Mouse (Mus musculus) kidney, postnatal 36 days (tissue): ENCODE measurements at regions not wholly inside any gene's neighbourhood (a gene's known extent, or its start where the extent isn't known, plus 50 kb on each side); places are given as distances from the start of the nearest gene placed in this dataset.

Source experiments
- DNase-seq, 2 experiments: peaks; one replicate each; pipeline ENCODE4 v3.0.0; 2021 to 2022; ENCODE audit warnings: mixed read lengths in 2 of 2

DNA sequence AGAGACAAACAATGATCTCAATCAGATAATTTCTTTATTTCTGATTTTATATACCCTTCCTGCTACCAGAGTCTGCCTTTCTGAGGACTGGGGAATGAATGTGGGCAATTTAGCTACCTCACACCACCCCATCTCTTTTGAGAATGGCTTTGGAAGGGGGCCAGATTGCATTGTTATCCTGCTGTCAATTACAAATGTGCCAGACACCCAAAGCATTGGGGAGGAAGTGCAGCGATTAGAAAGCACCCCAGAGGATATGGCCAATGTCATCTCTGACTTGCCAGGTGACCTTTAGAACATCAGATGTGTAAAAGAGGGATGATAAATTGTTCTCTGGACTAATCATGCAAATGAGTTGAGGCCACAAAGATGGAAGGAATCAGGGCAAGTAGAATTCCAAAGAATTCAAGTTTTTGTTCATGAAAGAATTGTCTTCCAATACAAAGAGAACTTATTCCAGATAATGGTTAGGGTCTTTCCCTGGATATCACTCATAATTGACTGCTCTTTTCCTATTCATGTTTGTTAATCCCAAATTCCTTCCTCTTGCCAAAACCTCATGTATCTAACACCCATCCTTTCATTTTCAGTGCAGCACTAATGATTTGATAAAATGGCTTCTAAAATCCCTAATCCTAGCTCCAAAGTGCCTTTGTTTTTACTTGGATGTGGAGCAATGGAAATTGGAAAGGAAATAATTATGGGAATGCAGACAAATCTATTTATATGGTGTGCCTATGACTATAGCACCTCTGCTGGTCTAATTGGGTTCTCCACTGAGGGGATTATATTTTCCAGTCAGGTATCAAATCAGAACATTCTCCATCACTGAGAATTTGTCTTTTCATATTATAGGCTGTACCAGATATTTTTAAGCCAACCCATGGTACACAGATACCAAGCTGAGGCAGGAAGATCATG is 89.1 kb upstream of the Chl1 start:
- DNase-seq = no peak

DNA sequence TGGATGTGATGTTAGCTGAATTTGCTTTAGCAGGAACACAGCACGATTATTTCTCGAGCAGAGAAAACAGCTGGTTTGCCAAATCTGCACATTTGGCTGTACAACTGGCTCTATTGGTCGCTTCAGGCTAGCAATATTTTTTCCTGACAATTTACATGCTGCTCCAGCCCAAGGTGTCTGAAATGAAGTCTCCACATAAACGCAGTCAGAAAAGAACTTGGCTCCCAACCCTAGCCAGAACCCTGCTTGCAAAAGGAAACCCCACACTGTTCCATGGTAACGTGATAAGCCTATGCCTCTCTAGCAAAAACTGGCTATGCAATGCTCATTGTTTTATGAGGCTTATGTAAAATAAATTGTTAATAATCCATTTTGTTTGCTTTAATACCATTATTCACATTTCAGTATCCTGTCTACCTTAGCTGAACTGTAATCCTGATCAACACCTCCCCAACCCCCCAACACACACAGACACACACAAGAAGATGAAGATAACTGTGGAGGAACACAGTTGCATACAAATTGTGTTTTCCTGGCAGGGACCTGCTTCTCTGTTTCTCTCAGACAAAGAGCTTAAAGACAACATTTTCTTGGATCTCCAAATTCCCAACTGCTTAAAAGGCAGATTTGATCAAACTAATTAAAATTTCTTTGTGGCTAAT is 79.3 kb upstream of the Chl1 start:
- no peak for DNase-seq

- no peak for DNase-seq
Measured at GRCm38 (mm10) chr6:103431595-103431957, 78.8 kb upstream of the Chl1 start.
